Mouse (Mus musculus) liver, postnatal 0 days (tissue): ENCODE data around the gene Ctso.

Experiments
- CTCF ChIP-seq: sonication (generic); IDR thresholded peaks from 2 replicates; pipeline ENCODE4 v1.5.1; 2016; ENCODE audit warnings: antibody characterized with exemption, low read depth
- EP300 ChIP-seq: IDR thresholded peaks from 2 replicates; pipeline ENCODE4 v1.6.1; 2016; ENCODE audit warnings: antibody characterized with exemption, low read depth, mild to moderate bottlenecking

DNA sequence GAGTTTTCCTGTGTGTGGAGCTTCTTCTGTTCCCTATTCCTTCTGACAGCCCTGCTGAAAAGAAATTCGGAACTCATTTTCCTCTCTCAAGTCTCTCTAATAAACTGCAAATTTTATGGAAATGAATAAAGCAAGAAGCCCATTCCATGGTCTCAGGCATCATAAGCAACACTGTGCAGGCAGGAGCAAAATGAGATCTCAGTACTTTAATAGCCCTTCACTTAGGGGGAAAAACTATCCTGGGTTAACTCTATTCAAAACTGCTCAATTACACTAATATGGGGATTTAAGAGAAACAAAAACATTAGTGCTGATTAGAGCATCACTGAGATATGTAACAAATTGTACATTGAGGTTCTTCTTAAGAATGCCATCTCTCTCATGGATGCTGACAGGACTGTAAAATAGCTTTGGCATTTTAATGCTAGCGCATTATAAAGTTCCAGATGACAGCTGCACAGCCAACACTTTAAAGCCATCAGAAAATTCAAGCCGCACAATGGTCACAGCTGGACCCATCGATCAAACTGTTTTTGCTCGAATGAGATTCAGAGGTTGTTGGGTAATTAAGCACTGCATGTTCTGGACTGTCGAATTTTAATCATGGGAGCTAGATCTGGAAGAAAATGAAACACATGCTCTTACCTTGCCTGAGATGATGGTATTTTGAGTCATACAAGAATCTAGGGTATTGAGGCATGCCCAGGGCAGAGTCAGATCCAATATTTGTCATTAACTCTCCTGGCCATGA, 21.9 kb upstream of the Ctso start:
- TF ChIP-seq CTCF (no peak), EP300 (no peak)
